Mouse (Mus musculus) ovary, adult 18-20 months (tissue): ENCODE measurements around the gene Fbxw27.
A peak's percentile ranks its signal among the peaks of the same experiment; 100 is the strongest.
"Not testable (repeated sequence)": the region's sequence is repeated elsewhere in the genome, so short reads cannot be mapped to it uniquely, and the experiment has no call there.

Source experiments
- DNase-seq: peaks from one replicate; pipeline ENCODE4 v3.0.0; 2022; ENCODE audit warnings: low spot score, mixed read lengths

Gene Fbxw27

DNA sequence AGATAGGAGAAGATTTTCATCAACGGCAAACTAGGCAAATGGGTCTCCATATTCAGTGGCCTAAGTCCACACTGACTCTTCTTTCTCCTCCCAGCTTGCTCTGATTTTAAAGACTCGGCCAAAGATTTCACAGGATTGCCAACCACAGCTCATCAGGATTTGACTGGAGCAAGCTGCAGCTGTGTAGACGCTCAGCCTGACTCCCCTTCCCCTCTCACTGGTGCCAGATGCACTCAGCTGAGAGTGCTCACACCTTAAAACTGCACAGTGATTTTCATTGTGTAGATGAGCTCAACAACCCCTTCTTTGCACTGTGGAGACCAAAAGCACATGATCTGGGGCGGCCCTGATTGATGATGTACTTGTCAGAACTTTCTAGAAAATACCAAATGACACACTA is at the start of gene Fbxw27:
Gene Fbxw27 (minus strand): TSS at position 101 of the 400 bp plus-strand sequence.
- DNase-seq = not testable (repeated sequence)

- no peak for DNase-seq
Observed at GRCm38 (mm10) chr9:109833088-109833412, 42.6 kb upstream of the Fbxw27 start.

- DNase-seq = peak; percentile 65
Observed at GRCm38 (mm10) chr9:109832391-109833087, 42.1 kb upstream of the Fbxw27 start, which contains the start of gene Nme6. TSS of gene Nme6 (plus strand) at chr9:109832749.

- DNase-seq = no peak
Observed at GRCm38 (mm10) chr9:109826181-109826580, 35.7 kb upstream of the Fbxw27 start.

DNA sequence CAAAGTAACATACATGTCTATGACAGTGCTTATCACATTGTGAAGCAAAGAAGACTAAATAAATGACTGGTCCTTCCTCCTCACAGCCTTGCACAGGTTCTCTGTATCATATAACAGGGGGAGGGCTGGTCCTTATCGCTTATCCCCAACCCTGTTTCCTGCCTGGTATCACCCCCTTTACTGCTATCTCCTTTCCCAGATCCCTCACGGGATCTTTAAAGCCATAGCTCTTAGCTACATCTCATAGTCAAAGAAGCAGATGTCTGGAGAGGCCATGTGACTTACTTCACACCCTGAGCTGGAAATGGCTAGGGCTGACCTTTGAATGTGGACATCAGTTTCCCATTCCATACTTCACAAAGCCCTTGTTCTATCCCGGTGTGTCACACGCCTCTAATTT is 35.3 kb upstream of the Fbxw27 start:
- no peak for DNase-seq

GRCm38 (mm10) chr9:109816341-109816740 is 25.9 kb upstream of the Fbxw27 start:
- no peak for DNase-seq

- DNase-seq = no peak
Observed at GRCm38 (mm10) chr9:109813424-109813823, 23.0 kb upstream of the Fbxw27 start.

DNA sequence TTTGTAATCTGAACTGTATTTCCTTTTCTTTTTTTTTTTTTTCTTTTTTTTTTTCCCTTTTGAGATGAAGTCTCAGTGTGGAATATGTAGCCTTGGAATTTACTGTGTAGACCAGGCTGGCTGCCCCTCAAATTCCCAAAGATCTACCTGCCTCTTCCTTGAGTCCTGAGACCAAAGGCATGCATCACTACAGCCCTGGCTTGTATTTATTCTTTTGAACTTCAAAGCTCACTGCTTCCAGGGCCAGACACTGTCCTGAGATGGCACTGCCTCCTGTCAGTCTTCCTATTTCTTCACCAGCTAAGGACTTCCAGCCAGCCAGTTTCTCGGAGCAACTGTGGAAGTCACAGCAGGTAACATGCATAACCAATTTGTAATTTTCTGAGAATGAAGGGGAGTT is 21.5 kb upstream of the Fbxw27 start, which contains the start of gene Spink8:
Gene Spink8 (plus strand): TSS at position 301 of the 400 bp plus-strand sequence.
- no peak for DNase-seq

GRCm38 (mm10) chr9:109807898-109808297 is 17.4 kb upstream of the Fbxw27 start:
- no peak for DNase-seq

DNA sequence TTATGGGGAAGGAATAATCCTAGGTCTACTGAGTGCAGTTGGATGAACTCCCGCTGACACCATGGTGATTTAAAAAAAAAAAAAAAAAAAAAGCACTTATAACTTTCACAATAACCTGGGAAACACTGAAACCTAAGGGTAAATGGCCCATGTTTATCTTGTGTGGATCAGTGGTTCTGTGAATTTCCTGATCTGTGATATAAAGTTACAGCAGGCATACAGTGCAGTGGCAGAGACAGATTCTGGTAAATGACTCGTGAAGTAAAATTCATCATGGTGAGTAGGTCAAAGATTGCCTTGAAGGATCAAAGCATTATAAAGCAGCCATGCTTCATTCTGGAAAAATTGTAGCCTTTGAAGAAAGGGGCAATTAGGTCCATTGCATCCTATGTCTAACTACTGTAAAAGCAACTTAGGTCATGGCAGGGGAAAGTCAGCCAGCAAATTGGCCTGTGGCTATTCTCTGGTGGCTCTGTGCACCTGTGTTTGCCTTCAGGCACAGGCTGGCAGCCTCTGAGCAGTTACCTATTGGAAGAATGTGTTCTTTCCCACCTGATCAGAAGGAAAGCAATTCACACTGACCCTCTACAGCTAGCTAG is 16.3 kb upstream of the Fbxw27 start:
- DNase-seq = no peak

GRCm38 (mm10) chr9:109806260-109806659 is 15.8 kb upstream of the Fbxw27 start:
- no peak for DNase-seq

DNA sequence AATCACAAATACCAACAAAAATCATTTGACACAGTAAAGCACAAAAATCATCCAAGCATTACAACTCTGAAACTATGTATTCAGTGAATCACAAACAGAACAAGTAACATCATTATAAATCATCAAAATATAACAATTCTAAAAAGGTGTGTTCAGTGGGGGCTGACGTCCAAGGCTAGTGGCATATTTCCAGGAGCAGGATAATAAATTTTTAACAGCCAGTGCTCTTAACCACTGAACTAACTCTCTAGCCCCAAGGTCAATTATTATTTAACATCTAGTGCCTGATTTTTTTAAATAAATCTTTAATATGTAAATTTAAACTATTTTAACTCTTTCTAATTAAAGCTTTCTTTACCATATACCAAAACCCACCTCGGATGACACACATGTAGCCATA is 15.1 kb upstream of the Fbxw27 start:
- not testable (repeated sequence) for DNase-seq

- DNase-seq = no peak
Observed at GRCm38 (mm10) chr9:109798051-109798450, 7.6 kb upstream of the Fbxw27 start.

- DNase-seq = no peak
Observed at GRCm38 (mm10) chr9:109795811-109796210, 5.3 kb upstream of the Fbxw27 start.

DNA sequence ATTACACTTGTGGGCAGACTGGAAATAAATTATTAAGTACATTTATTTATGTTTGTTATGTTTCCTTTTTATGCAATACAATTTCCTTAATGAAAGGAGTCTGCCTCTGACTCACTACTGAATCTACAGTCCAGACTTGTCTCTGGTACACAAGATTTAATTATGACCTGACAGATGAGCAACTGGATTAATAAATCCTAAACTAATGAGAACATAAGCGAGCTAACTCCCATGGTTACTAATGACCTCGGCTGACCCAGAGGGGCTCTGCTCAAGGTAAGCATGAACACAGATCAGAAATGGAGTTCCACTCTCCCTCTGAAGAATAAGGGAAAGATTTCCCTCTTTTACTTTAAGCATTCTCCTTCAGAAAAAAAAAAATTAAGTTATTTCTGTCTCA is 4.8 kb upstream of the Fbxw27 start:
- no peak for DNase-seq

- DNase-seq = not testable (repeated sequence)
Observed at GRCm38 (mm10) chr9:109766841-109767240, 23.6 kb downstream of the Fbxw27 start.

DNA sequence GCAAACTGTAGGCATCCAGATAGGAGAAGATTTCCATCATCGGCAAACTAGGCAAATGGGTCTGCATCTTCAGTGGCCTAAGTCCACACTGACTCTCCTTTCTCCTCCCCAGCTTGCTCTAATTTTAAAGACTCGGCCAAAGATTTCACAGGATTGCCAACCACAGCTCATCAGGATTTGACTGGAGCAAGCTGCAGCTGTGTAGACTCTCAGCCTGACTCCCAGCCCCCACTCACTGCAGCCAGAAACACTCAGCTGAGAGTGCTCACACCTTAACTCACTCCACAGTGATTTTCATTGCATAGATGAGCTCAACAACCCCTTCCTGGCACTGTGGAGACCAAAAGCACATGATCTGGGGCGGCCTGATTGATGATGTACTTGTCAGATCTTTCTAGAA is 44.5 kb downstream of the Fbxw27 start, which contains the start of gene Fbxw26:
Gene Fbxw26 (minus strand): TSS at position 101 of the 400 bp plus-strand sequence.
- DNase-seq = not testable (repeated sequence)
